Mouse (Mus musculus) adipose tissue, adult 10 weeks (tissue): ENCODE results near the gene Pja2. TPM values are rescaled to one million over a fixed set of nuclear protein-coding genes. Genes with fewer than 3 reads are reported as not detected.

ENCODE experiments used
- polyA plus RNA-seq: library from polyadenylated mRNA; stranded (reverse); fragments of 350-450 nt; fragmentation: Illumina TruSeq; extraction: RNeasy Lipid Tissue Mini Kit (QIAGEN cat#74804); gene quantifications from one replicate; pipeline ENCODE4 v1.2.3, GENCODE M21; 2014; ENCODE audit warnings: low read depth, low replicate concordance

Pja2 gene
- polyA plus RNA-seq: 58.3 TPM

GRCm38 (mm10) chr17:64331898-64332769, at the start of gene Pja2:
Pja2 (minus strand) TSS chr17:64331916.

